Mouse (Mus musculus) lung, adult 2 months (tissue): ENCODE measurements at regions not wholly inside any gene's neighbourhood (a gene's known extent, or its start where the extent isn't known, plus 50 kb on each side); places are given as distances from the start of the nearest gene placed in this dataset.

ENCODE experiments used
- CTCF ChIP-seq: fragments of 200-500 bp; IDR thresholded peaks from 2 replicates; pipeline ENCODE4 v1.5.1; 2011; ENCODE audit warnings: mild to moderate bottlenecking, low read length, control low read depth; ENCODE audit not compliant: insufficient read depth
- POLR2A ChIP-seq: fragments of 200-500 bp; IDR thresholded peaks from 2 replicates; pipeline ENCODE4 v1.6.1; 2011; ENCODE audit warnings: low read depth, mild to moderate bottlenecking, control low read depth, low read length, borderline replicate concordance; ENCODE audit errors: extremely low read depth

DNA sequence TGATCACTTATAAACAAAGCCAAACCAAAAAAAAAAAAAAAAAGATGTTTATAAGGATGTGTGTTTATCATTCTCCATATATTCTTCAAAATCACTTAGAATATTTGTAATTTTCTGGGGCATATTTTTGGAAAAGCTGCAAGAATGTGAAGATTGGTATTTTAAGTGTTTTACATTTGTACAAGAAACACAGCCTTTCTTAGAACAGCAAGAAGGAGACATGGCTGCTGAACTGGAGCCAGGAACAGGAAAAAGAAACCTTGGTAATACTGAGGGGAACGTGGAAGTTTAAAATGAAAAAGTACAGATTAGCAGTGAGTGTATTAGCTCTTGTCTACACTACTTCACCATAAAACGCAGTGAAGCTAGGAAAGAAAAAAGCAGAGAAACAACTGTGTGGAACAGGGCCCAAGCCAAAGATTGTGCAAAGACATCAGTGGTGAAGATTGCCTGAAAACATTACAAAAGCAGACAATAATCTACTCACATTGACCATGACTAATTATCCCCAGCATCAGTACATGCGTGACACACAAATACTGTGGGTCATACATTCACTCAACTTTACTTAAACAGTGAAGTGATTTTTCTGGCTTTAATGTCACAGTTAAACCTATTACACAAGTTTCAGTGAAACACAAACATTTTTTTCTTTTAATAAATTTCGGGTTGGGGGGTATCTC lies 122.8 kb upstream of the Vegfc start:
- no peak for TF ChIP-seq CTCF
- no peak for TF ChIP-seq POLR2A
